ENCODE assay signal across 8 mouse cellular contexts in genomic region chr12:26415104-26415771, GRCm38 (mm10). TPM values are rescaled to one million over a fixed set of nuclear protein-coding genes. Genes with fewer than 3 reads are reported as not detected.
A peak's percentile ranks its signal among the peaks of the same experiment; 100 is the strongest.
DNase-seq lines count a peak whose midpoint lies in the region; ATAC-seq and TF ChIP-seq lines count a peak whose summit lies in the region.

Gene Rnf144a, minus strand, starts transcription at chr12:26415254.

- no peaks in the 10 kb centered on the region for H3K36me3 ChIP-seq in G1E (replicated peaks)
- H3K36me3 ChIP-seq in lung, embryonic 15.5 days: no peaks in the 10 kb centered on the region
- H3K36me3 ChIP-seq in thymus, adult 2 months (ENCODE audit: control insufficient read depth, insufficient read depth, low read length): no peaks in the 10 kb centered on the region

- no peak for TF ChIP-seq CTCF in G1E (IDR thresholded peaks at IDR 0.05; ENCODE audit: low read depth, low read length)
- TF ChIP-seq CTCF in thymus, adult 2 months (IDR thresholded peaks at IDR 0.05; ENCODE audit: borderline replicate concordance, control insufficient read depth, extremely low read depth, insufficient read depth, low read length, poor library complexity): peak; percentile 97

- H3K27ac ChIP-seq in lung, embryonic 15.5 days: peak within 1 kb of the TSS; percentile 58
- no peak within 1 kb of the TSS for H3K27ac ChIP-seq in thymus, adult 2 months (ENCODE audit: control insufficient read depth, insufficient read depth, low read length)

- no peaks in the 10 kb centered on the region; the same call in 1 of the 2 replicates for H3K27me3 ChIP-seq in G1E (ENCODE audit: insufficient read depth, low read length)
- no peaks in the 10 kb centered on the region for H3K27me3 ChIP-seq in lung, embryonic 15.5 days
- H3K27me3 ChIP-seq in thymus, adult 2 months (ENCODE audit: control insufficient read depth, insufficient read depth, low read length): no peaks in the 10 kb centered on the region

- no peak for DNase-seq in G1E (ENCODE audit: low spot score)
- peak; percentile 94 for DNase-seq in cerebellum, adult 8-10 months
- DNase-seq in layer of hippocampus, adult 9-10 months (ENCODE audit: low spot score): peak; percentile 69
- peak; percentile 68 for DNase-seq in ovary, adult 18-20 months (ENCODE audit: low spot score)
- peak; percentile 92 for DNase-seq in thymus, adult 2 months

- peak within 1 kb of the TSS; percentile 73 for H3K4me2 ChIP-seq in lung, embryonic 15.5 days

- no peaks in the 10 kb centered on the region for H3K4me1 ChIP-seq in G1E (ENCODE audit: insufficient read depth, low read depth, low read length)
- H3K4me1 ChIP-seq in lung, embryonic 15.5 days: peaks cover 44% of the 10 kb centered on the region
- H3K4me1 ChIP-seq in thymus, adult 2 months (replicated peaks; ENCODE audit: control insufficient read depth, insufficient read depth, low read length): peaks cover 8% of the 10 kb centered on the region

- peak within 1 kb of the TSS; percentile 83 for H3K9ac ChIP-seq in lung, embryonic 15.5 days

- peak; percentile 62; the same call in 1 of the 2 replicates for TF ChIP-seq POLR2A in thymus, adult 2 months (IDR thresholded peaks at IDR 0.05; ENCODE audit: control insufficient read depth, extremely low read depth, insufficient read depth, low read length, poor library complexity)

- ATAC-seq in G1E (ENCODE audit: extremely low read depth, insufficient number of reproducible peaks, low FRiP score, poor library complexity, severe bottlenecking): no peak
- peak; percentile 76 for ATAC-seq in frontal cortex, adult (ENCODE audit: low TSS enrichment)
- peak; percentile 71 to 74 for ATAC-seq in hematopoietic stem cell, adult 5-6 weeks (replicated peaks in 1 of 2; ENCODE audit: insufficient read depth in 1 of 2, low FRiP score in 2 of 2, low TSS enrichment in 1 of 2, low read depth in 1 of 2, poor library complexity in 2 of 2, severe bottlenecking in 2 of 2)
- ATAC-seq in lung, embryonic 15.5 days (ENCODE audit: borderline replicate concordance, extremely low read depth, low FRiP score, low TSS enrichment): peak; percentile 77

- peak within 1 kb of the TSS; percentile 3; the same call in 1 of the 2 replicates for H3K4me3 ChIP-seq in G1E (ENCODE audit: low read depth, low read length)
- H3K4me3 ChIP-seq in lung, embryonic 15.5 days: peak within 1 kb of the TSS; percentile 83
- H3K4me3 ChIP-seq in thymus, adult 2 months (ENCODE audit: control insufficient read depth, insufficient read depth, low read length): peak within 1 kb of the TSS; percentile 86

- H3K9me3 ChIP-seq in G1E (replicated peaks): peaks cover 72% of the 10 kb centered on the region
- no peaks in the 10 kb centered on the region for H3K9me3 ChIP-seq in lung, embryonic 15.5 days

- under 1% methylated on average over 45 of the region's 45 CpGs for WGBS in lung, embryonic 15.5 days
- WGBS in thymus, adult 2 months: 1% methylated on average over 45 of the region's 45 CpGs

RNA-seq across cellular contexts. Expression of gene Rnf144a, which starts in this region (rescaled TPM):
- not detected in 2 replicates for total RNA-seq in G1E (2014; fragmentation: Nextera tagmentation)
- 0.22 and 0.46 TPM in 2 replicates for total RNA-seq in G1E (2017)
- polyA plus RNA-seq in G1E (2012): 0.04 TPM in 1 of 2 replicates, not detected in the other
- 64.3 and 68.8 TPM in 2 replicates for total RNA-seq in hematopoietic stem cell, adult 5-6 weeks (2017)
- polyA plus RNA-seq in lung, embryonic 15.5 days (2015; fragmentation: Nextera tagmentation; extraction: Ambion mirVana): 50.5 and 52.7 TPM in 2 replicates
- 12.0 and 14.6 TPM in 2 replicates for polyA plus RNA-seq in thymus, adult 2 months (2012; rRNA removed)

Comparison
In these comparisons a context has a peak if more than half of its experiments do, and no peak if none do; other contexts are left out.
1. RNA of gene Rnf144a (total RNA-seq): 64.3 to 68.8 TPM in hematopoietic stem cell, adult 5-6 weeks; 0.22 to 0.46 TPM in G1E; every median in the first group is over 10 times any median in the second.
2. RNA of gene Rnf144a (polyA plus RNA-seq): 50.5 to 52.7 TPM in lung, embryonic 15.5 days and 12.0 to 14.6 TPM in thymus, adult 2 months; 0.04 TPM in G1E; every median in the first group is over 10 times any median in the second.
3. H3K4me3 ChIP-seq: peak in every context shown above with its lines; median percentile 86 in thymus, adult 2 months; 83 in lung, embryonic 15.5 days; 3 in G1E.